Mouse (Mus musculus): ENCODE measurements around the gene Prr12. TPM values are rescaled to one million over a fixed set of nuclear protein-coding genes. Genes with fewer than 3 reads are reported as not detected.

Gene Prr12
- polyA plus RNA-seq, 1 experiment, result 14.3 TPM

DNA sequence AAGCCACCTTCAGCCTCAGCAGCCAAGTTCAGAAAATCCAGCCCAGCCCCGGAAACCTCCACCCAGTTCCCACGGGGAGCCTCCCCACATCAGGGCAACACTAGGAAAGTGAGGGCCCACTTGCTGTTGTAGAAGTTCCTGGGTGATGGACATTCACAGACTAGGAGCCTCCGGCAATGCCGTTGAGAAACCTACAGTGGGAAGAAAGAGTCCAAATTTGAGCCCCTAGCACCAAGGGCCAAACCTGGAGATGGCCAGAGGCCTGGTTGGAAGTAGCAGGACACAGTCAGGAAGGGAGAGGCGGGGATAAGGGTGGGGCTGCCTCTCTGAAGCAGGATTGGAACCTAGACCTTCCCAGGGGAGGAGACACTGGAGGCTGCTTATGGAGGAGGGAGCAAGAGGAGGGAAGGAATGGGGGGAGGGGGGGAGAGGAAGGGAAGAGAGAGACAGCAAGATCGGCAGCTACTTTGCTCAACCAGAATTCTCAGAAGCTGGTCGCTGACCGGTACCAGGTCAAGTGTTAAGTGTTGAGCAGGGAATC is 33.6 kb downstream of the Prr12 start:
- TF ChIP-seq CTCF (IDR thresholded peaks at IDR 0.05; ENCODE audit: control insufficient read depth, insufficient read depth, low read length), result no peak
- no peak for TF ChIP-seq POLR2A (IDR thresholded peaks at IDR 0.05; ENCODE audit: borderline replicate concordance, control insufficient read depth, low read depth, low read length)
- H3K27ac ChIP-seq (ENCODE audit: control insufficient read depth, insufficient read depth, low read depth, low read length, poor library complexity), result 0 out of 2 replicates have a peak overlapping the region, but pooled peaks have one; percentile 10
- WGBS, result 43% methylated on average over 8 of the region's 8 CpGs

DNA sequence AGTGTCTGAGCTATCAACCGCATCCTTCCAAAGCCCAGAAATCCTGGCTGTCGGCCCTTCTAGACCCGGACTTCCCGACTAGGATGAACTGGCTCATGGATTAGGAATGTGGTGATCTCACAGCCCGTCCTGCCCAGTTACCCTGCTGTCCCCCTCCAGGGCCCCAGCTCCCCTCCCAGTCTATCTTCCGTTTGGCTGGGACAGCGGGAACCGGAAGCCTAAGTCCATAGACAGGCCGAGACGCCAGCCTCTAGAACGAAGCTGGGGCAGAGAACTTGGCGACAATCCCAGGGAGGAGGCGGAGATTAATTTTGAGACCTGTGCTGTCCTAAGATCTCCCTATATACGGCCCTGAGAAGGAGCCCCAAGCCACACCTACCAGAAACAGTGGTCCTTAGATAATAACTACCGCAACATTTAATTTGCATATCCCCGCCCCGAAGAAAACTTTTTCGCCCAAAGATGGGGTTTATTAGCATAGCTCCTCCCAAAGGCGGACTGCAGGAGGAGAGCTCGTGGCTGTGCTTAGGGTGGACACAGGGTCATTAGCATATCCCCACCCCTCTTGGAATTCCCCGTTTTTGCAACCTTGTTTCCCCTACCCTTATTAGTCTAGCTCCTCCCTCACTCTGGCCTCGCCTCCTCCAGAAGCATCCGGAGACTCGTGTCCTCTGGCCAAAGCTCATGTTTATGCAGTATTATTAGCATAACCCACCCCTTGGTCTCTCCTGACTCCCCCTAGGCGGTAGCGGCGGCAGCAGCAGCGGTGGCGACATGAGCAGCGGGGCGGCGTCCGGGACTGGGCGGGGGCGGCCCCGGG is 35.2 kb downstream of the Prr12 start, which contains the start of gene Rras:
Gene Rras (plus strand): TSS at position 720 of the 820 bp plus-strand sequence.
- H3K27ac ChIP-seq (ENCODE audit: control insufficient read depth, insufficient read depth, low read depth, low read length, poor library complexity), result peak within 1 kb of the TSS; percentile 91
- peak within 1 kb of the TSS; percentile 65 for H3K4me3 ChIP-seq (replicated peaks; ENCODE audit: control insufficient read depth, low read depth, low read length)
- under 1% methylated on average over 36 of the region's 36 CpGs for WGBS
- TF ChIP-seq CTCF (IDR thresholded peaks at IDR 0.05; ENCODE audit: control insufficient read depth, insufficient read depth, low read length) (no peak), POLR2A (IDR thresholded peaks at IDR 0.05; ENCODE audit: borderline replicate concordance, control insufficient read depth, low read depth, low read length) (peak; percentile 61; the same call in 1 of the 2 replicates)
- H3K4me1 ChIP-seq (ENCODE audit: control insufficient read depth, insufficient read depth, low read length), result no peaks in the 10 kb centered on the region

More for the DNA sequence above, 33.6 kb downstream of the Prr12 start:
- Histone ChIP-seq H3K4me3 (replicated peaks; ENCODE audit: control insufficient read depth, low read depth, low read length) (no peak overlapping the region), H3K4me1 (ENCODE audit: control insufficient read depth, insufficient read depth, low read length) (no peaks in the 10 kb centered on the region)

DNA sequence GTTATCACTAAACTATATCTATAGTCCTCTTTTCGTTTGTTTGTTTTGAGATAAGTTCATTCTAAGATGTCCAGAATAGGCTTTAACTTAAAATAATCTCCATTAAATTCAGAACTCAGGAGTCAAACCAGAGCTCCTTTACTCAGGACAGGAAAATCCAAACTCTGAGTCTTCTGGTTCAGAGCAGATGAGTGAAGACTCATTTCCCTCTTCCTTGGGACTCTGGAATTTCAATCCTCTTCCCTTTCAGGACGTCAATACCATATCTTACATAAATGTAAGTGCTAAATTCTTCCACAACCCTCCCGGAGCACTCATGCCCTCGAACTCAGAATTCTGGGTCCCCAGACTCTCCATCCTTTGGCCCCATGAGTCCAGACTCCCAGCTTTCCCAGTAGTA is 35.9 kb downstream of the Prr12 start:
- Histone ChIP-seq H3K4me1 (ENCODE audit: control insufficient read depth, insufficient read depth, low read length) (no peaks in the 10 kb centered on the region), H3K27ac (ENCODE audit: control insufficient read depth, insufficient read depth, low read depth, low read length, poor library complexity) (peak overlapping the region; percentile 91), H3K4me3 (replicated peaks; ENCODE audit: control insufficient read depth, low read depth, low read length) (peak overlapping the region; percentile 81)
- no peak for TF ChIP-seq POLR2A (IDR thresholded peaks at IDR 0.05; ENCODE audit: borderline replicate concordance, control insufficient read depth, low read depth, low read length)
- no peak for TF ChIP-seq CTCF (IDR thresholded peaks at IDR 0.05; ENCODE audit: control insufficient read depth, insufficient read depth, low read length)
- 0% methylated on average over 4 of the region's 4 CpGs for WGBS

- no peaks in the 10 kb centered on the region for H3K4me1 ChIP-seq (ENCODE audit: control insufficient read depth, insufficient read depth, low read length)
- peak within 1 kb of the TSS; percentile 91 for H3K27ac ChIP-seq (ENCODE audit: control insufficient read depth, insufficient read depth, low read depth, low read length, poor library complexity)
- TF ChIP-seq CTCF (IDR thresholded peaks at IDR 0.05; ENCODE audit: control insufficient read depth, insufficient read depth, low read length), result no peak
- TF ChIP-seq POLR2A (IDR thresholded peaks at IDR 0.05; ENCODE audit: borderline replicate concordance, control insufficient read depth, low read depth, low read length), result peak; percentile 40; the same call in 1 of the 2 replicates
- peak within 1 kb of the TSS; percentile 81 for H3K4me3 ChIP-seq (replicated peaks; ENCODE audit: control insufficient read depth, low read depth, low read length)
- WGBS, result under 1% methylated on average over 69 of the region's 69 CpGs
Observed at GRCm38 (mm10) chr7:45015957-45016612, 36.6 kb downstream of the Prr12 start, which contains the start of gene Scaf1. Scaf1 (minus strand) TSS chr7:45016363.

DNA sequence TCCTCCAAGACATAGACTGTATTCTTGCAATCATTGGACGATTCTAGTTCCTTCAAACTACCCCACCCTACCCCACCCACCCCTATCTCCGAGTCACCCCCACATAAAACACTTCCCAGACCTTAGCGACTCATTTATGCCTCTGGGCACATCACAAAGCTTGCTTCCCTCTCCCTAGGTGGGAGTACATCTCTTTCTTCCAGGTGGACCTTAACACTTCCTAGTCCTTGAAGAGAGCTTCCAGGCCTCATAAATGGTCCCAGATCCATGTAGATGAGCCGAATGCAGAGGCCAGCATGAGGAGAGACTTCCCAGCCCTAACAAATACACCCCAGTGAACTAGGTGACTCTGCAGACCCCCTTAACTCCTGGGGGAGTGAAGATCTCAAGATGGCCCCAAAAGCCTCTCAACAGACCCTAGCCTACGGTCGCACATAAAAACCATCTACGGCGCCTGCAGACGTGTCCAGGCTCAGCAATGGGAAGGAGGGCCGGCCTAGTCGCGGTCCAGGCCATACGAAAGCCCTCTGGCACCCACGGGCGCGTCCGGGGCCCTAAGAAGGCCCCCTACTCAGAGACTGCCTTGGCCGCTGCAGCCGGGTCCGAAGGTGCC is 37.2 kb downstream of the Prr12 start:
- Histone ChIP-seq H3K4me1 (ENCODE audit: control insufficient read depth, insufficient read depth, low read length) (no peaks in the 10 kb centered on the region), H3K4me3 (replicated peaks; ENCODE audit: control insufficient read depth, low read depth, low read length) (peak overlapping the region; percentile 81), H3K27ac (ENCODE audit: control insufficient read depth, insufficient read depth, low read depth, low read length, poor library complexity) (peak overlapping the region; percentile 81)
- WGBS, result under 1% methylated on average over 20 of the region's 20 CpGs
- TF ChIP-seq POLR2A (IDR thresholded peaks at IDR 0.05; ENCODE audit: borderline replicate concordance, control insufficient read depth, low read depth, low read length), result no peak
- no peak for TF ChIP-seq CTCF (IDR thresholded peaks at IDR 0.05; ENCODE audit: control insufficient read depth, insufficient read depth, low read length)

DNA sequence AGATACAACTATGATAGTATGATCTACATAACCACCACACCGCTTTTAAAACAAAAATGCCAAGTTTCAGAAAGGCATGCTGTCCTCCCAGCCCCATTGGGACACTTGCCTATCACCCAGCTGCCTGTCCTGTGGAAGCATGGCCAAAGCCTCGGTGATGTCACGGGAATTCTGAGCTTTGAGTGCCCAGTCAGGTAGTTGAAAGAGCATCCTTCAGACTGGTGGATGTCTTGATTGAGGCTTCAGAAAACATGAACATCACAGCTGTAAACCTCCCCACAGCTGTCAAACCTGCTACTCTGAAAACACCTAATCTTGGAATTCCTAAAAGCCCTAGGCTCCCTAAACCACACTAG is 38.6 kb downstream of the Prr12 start:
- no peaks in the 10 kb centered on the region for H3K4me1 ChIP-seq (ENCODE audit: control insufficient read depth, insufficient read depth, low read length)
- WGBS, result 90% methylated on average over 3 of the region's 3 CpGs
- no peak overlapping the region for H3K27ac ChIP-seq (ENCODE audit: control insufficient read depth, insufficient read depth, low read depth, low read length, poor library complexity)
- H3K4me3 ChIP-seq (replicated peaks; ENCODE audit: control insufficient read depth, low read depth, low read length), result no peak overlapping the region
- no peak for TF ChIP-seq POLR2A (IDR thresholded peaks at IDR 0.05; ENCODE audit: borderline replicate concordance, control insufficient read depth, low read depth, low read length)
- no peak for TF ChIP-seq CTCF (IDR thresholded peaks at IDR 0.05; ENCODE audit: control insufficient read depth, insufficient read depth, low read length)

DNA sequence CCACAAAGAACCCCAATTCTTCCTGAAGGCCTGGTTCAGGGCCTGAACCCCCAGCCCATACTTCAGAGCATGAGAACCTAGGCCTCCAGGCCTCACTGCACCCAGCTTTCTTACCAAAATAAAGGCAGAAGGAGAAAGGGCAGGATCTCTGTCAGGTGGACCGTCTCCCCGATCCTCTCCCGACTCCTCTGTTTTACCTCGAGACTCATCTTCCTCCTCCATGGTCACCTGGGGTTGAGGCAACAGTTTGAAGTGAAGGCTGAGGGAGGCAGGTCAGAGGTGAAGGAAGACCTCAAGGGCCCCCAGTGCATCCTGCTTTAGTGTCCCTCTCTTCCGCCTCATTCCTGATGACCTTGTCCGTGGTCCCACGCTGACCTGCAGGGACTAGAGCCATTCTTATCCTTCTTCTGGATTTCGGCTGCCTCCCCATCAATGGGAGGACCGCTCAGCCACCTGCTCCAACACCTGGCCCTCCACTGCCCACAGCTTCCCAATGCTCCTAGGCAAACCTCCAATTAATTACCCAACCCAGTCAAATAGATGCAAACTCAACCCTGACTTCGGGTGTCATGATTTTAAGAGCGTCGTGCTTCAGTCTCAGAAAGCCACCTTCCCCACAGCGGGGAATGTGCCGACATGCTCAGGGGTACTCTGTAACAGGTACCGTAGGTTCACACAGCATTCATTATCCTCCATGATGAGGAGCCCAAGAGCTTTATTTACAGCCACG is 39.1 kb downstream of the Prr12 start:
- TF ChIP-seq POLR2A (IDR thresholded peaks at IDR 0.05; ENCODE audit: borderline replicate concordance, control insufficient read depth, low read depth, low read length), result no peak
- WGBS, result 92% methylated on average over 16 of the region's 16 CpGs
- no peak overlapping the region for H3K4me3 ChIP-seq (replicated peaks; ENCODE audit: control insufficient read depth, low read depth, low read length)
- no peak overlapping the region for H3K27ac ChIP-seq (ENCODE audit: control insufficient read depth, insufficient read depth, low read depth, low read length, poor library complexity)
- H3K4me1 ChIP-seq (ENCODE audit: control insufficient read depth, insufficient read depth, low read length), result no peaks in the 10 kb centered on the region
